Mouse (Mus musculus) forebrain, postnatal 0 days (tissue): ENCODE measurements around the gene Slc48a1. TPM values are rescaled to one million over a fixed set of nuclear protein-coding genes. Genes with fewer than 3 reads are reported as not detected.

Experiments used
- ATAC-seq: fragments of 200-750 bp; cut with Nextera tagmentation; 2 replicates; pipeline ENCODE4 v1.8.0; 2017; ENCODE audit warnings: mild to moderate bottlenecking, moderate library complexity
- DNase-seq: peaks from one replicate; pipeline ENCODE4 v3.0.0-alpha.2; 2015
- H3K27ac ChIP-seq: fragments of 300-500 bp; sonication (generic); 2 replicates; pipeline ENCODE4 v1.5.1; 2014; ENCODE audit warnings: low read depth, mild to moderate bottlenecking, antibody characterized with exemption, low read length, moderate library complexity, mixed read lengths
- H3K27me3 ChIP-seq: fragments of 300-500 bp; sonication (generic); 2 replicates; pipeline ENCODE4 v1.6.1; 2014; ENCODE audit warnings: mild to moderate bottlenecking, low read length, mixed read lengths; ENCODE audit not compliant: insufficient read depth
- H3K36me3 ChIP-seq: fragments of 300-500 bp; sonication (generic); 2 replicates; pipeline ENCODE4 v1.6.1; 2014; ENCODE audit warnings: mild to moderate bottlenecking, moderate library complexity; ENCODE audit not compliant: insufficient read depth
- H3K4me1 ChIP-seq: fragments of 300-500 bp; sonication (generic); 2 replicates; pipeline ENCODE4 v1.6.1; 2014; ENCODE audit warnings: antibody characterized with exemption; ENCODE audit not compliant: insufficient read depth
- H3K4me2 ChIP-seq: fragments of 300-500 bp; sonication (generic); 2 replicates; pipeline ENCODE4 v1.6.1; 2014; ENCODE audit warnings: low read depth, mild to moderate bottlenecking, moderate library complexity
- H3K4me3 ChIP-seq: fragments of 300-500 bp; sonication (generic); 2 replicates; pipeline ENCODE4 v1.5.1; 2014; ENCODE audit warnings: low read depth, low read length, mixed read lengths
- H3K9ac ChIP-seq: fragments of 300-500 bp; sonication (generic); 2 replicates; pipeline ENCODE4 v1.6.1; 2014; ENCODE audit warnings: mild to moderate bottlenecking
- H3K9me3 ChIP-seq: fragments of 300-500 bp; sonication (generic); 2 replicates; pipeline ENCODE4 v1.6.1; 2016; ENCODE audit warnings: low read length
- CTCF ChIP-seq: sonication (generic); IDR thresholded peaks from 2 replicates; pipeline ENCODE4 v1.5.1; 2016; ENCODE audit warnings: antibody characterized with exemption, control low read depth, low read depth
- WGBS: fragments of 180-500 bp; shearing (Covaris S2); extraction: QIAGEN DNeasy Blood & Tissue Kit; methylation state at CpG from one replicate; pipeline ENCODE4 v1.1.7; 2014; 5-methylcytosine and 5-hydroxymethylcytosine counted together
- polyA plus RNA-seq: library from polyadenylated mRNA; unstranded; fragments of >200 nt; fragmentation: Nextera tagmentation; extraction: Ambion mirVana; gene quantifications from 2 replicates; pipeline ENCODE4 v1.2.1, GENCODE M21; 2015
- total RNA-seq: library from RNA; depleted of rRNA; stranded (reverse); fragments of >200 nt; gene quantifications from 2 replicates; pipeline ENCODE4 v1.2.3, GENCODE M21; 2014

Slc48a1 gene
- total and polyA plus RNA-seq, 2 experiments from 2014 or later = 56.4 to 135 TPM

DNA sequence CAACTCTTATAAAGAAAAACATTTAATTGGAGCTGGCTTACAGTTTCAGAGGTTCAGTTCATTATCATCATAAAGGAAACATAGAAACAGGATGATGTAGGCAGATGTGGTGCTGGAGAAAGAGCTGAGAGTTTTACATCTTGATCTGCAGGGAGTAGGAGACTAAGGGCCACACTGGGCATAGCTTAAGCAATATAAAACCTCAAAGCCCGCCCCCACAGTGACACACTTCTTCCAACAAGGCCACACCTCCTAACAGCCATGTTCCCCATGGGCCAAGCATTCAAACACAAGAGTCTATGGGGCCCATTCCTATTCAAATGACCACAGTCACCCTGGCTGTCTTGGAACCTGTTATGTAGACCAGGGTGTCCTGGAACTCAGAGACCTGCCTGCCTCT, 1.3 kb downstream of the Slc48a1 start:
- DNase-seq (no peak), ATAC-seq (no peak)
- no peak overlapping the region for H3K4me3 ChIP-seq
- no peak overlapping the region for H3K9ac ChIP-seq
- H3K36me3 ChIP-seq = no peaks in the 10 kb centered on the region
- no peaks in the 10 kb centered on the region for H3K4me1 ChIP-seq
- TF ChIP-seq CTCF = no peak
- H3K9me3 ChIP-seq = no peaks in the 10 kb centered on the region
- no peak overlapping the region for H3K4me2 ChIP-seq
- WGBS = 93% methylated on average over 1 of the region's 1 CpGs
- H3K27ac ChIP-seq = no peak overlapping the region
- no peaks in the 10 kb centered on the region for H3K27me3 ChIP-seq

DNA sequence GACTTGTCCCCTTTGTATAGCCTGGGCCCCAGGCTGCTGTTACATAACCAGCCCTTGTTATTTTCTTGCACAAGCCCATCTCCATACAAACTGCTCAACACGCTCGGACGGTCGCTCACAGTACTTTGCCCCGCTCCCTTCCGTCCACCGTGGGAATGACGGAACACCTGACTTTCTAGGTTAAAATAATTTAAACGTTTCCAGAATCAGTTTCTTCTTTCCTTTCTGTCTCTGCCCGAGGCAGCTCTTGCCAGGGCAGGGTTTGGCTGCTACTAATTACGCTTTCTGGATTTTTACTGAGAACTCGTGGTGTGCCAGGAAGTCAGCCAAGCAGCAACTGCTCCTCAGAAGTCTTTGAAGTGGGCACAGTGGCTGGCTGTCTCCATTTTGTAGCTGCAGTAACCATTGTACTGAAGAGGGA, 2.3 kb downstream of the Slc48a1 start:
- Histone ChIP-seq H3K4me2 (no peak overlapping the region), H3K4me3 (no peak overlapping the region), H3K4me1 (no peaks in the 10 kb centered on the region), H3K27ac (no peak overlapping the region), H3K27me3 (no peaks in the 10 kb centered on the region), H3K9me3 (no peaks in the 10 kb centered on the region), H3K9ac (no peak overlapping the region), H3K36me3 (no peaks in the 10 kb centered on the region)
- DNase-seq = no peak
- TF ChIP-seq CTCF = no peak
- 42% methylated on average over 12 of the region's 12 CpGs for WGBS
- no peak for ATAC-seq

DNA sequence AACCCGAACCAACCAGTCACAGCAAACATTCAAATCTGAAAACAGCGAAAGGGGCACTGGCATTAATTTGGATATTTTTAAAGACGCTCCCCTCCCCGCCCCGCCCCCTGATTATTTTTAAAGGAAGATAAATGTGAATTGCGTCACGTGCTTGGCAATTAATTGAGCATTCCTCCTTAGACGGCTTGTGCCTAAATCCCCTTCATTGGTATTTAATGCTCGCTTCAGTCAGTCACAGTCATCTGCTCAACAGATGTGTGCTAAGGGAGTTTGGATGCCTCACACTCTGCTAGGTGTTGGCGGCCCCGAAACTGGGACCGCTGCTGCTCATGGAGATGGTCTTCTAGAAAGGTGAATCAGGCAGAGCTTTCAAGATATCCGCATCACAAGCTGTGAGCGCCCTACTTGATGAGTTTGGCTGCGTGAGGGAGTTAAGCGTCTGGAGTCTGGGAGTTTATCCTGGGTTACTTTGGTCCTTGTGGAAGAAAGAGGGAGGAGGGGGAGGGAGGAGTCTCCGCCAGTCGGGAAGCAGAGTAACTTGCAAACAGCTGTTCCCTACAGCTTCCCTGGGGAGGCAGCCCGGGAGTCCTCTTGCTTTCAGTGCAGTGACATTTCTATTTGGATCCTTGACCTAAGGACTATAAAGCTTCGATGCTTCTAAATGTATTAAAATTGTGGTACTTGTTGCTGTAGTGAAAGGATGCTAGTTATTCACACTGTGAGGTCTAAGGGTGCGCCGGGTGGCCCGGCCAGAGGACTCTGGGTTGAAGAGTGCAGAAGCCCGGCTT, 3.8 kb downstream of the Slc48a1 start:
- Histone ChIP-seq H3K4me3 (no peak overlapping the region), H3K36me3 (no peaks in the 10 kb centered on the region), H3K27ac (no peak overlapping the region), H3K9ac (no peak overlapping the region), H3K27me3 (no peaks in the 10 kb centered on the region), H3K4me2 (peak overlapping the region; percentile 19), H3K4me1 (no peaks in the 10 kb centered on the region), H3K9me3 (no peaks in the 10 kb centered on the region)
- DNase-seq (no peak), ATAC-seq (no peak)
- WGBS = 13% methylated on average over 24 of the region's 24 CpGs
- no peak for TF ChIP-seq CTCF

DNA sequence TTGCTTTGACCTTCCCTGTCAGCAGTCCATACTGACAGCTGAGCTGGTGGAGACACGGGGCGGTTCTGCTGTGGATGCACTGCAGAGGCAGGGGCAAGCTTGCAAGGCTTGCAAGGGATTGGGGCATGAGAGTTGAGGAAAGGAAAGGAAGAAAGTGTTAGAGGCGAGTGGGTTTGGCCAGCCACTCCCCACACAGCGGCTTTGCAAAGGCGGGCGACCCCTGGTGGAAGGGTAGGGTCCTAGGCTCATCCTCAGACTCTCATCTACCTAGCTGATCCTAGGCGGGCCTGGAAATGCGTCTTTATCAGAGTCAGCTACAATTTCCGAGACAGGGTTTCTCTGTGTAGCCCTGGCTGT, 4.4 kb downstream of the Slc48a1 start:
- ATAC-seq (no peak), DNase-seq (no peak)
- Histone ChIP-seq H3K27me3 (no peaks in the 10 kb centered on the region), H3K36me3 (no peaks in the 10 kb centered on the region), H3K9me3 (no peaks in the 10 kb centered on the region), H3K4me3 (no peak overlapping the region), H3K4me1 (no peaks in the 10 kb centered on the region), H3K4me2 (peak overlapping the region; percentile 19; the same call in 1 of the 2 replicates), H3K9ac (no peak overlapping the region), H3K27ac (no peak overlapping the region)
- peak; percentile 68 for TF ChIP-seq CTCF
- WGBS = 9% methylated on average over 9 of the region's 9 CpGs

DNA sequence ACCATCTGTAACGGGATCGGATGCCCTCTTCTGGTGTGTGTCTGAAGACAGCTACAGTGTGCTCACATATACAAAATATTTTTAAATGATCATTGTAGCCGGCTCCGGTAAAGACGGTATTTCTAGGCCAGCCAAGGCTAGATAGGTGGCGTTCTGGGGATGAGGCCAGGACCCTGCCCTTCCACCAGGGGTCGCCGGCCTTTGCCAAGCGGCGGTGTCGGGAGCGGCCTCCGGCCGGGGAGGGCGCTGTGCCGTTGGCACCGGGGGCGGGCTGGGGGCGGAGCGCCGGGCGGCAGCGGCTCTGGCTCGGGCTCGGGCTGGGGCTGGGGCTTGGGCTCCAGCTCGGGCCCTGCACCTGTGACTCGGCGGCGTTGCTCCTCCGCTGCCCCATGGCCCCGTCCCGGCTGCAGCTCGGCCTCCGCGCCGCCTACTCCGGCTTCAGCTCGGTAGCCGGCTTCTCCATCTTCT, 5.8 kb downstream of the Slc48a1 start:
- H3K4me2 ChIP-seq = peak overlapping the region; percentile 77
- no peaks in the 10 kb centered on the region for H3K36me3 ChIP-seq
- 1% methylated on average over 38 of the region's 39 CpGs for WGBS
- peak overlapping the region; percentile 95 for H3K9ac ChIP-seq
- H3K9me3 ChIP-seq = no peaks in the 10 kb centered on the region
- H3K27me3 ChIP-seq = no peaks in the 10 kb centered on the region
- ATAC-seq (peak; percentile 90), DNase-seq (peak; percentile 90)
- peak overlapping the region; percentile 97 for H3K4me3 ChIP-seq
- H3K27ac ChIP-seq = peak overlapping the region; percentile 75
- H3K4me1 ChIP-seq = no peaks in the 10 kb centered on the region
- peak; percentile 92 for TF ChIP-seq CTCF

DNA sequence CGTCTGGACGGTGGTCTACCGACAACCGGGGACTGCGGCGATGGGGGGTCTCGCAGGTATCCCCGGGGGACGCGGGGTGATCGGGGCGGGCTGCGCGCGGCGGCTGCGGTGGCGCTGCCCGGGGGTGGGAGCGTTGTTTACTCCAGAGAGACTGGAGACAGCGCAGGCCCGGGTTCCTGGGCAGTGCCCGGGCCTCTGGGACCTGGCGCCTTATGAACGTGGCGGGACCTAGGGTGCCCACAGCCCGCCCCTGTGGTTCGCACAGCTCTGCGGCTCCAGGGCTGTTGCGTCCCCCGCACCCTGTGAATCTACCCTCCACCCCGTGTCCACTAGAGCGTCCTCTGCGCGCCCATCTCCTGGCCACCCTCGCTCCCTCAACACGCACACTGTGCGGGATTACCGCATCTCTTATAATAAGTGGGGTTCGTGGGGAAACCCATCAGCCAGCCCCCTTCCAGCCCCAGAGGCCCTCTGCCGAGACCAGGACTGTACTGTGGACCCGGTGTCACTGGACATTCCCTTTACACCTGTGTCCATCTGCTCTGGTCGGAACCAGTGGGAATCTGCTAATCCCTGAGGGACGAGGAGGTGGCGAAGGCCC, 6.3 kb downstream of the Slc48a1 start:
- H3K9me3 ChIP-seq = no peaks in the 10 kb centered on the region
- H3K27me3 ChIP-seq = no peaks in the 10 kb centered on the region
- H3K27ac ChIP-seq = peak overlapping the region; percentile 75
- H3K4me3 ChIP-seq = peak overlapping the region; percentile 97
- DNase-seq (no peak), ATAC-seq (peak; percentile 67)
- WGBS = 6% methylated on average over 42 of the region's 45 CpGs
- TF ChIP-seq CTCF = no peak
- no peaks in the 10 kb centered on the region for H3K4me1 ChIP-seq
- H3K36me3 ChIP-seq = no peaks in the 10 kb centered on the region
- peak overlapping the region; percentile 77 for H3K4me2 ChIP-seq
- peak overlapping the region; percentile 95 for H3K9ac ChIP-seq

DNA sequence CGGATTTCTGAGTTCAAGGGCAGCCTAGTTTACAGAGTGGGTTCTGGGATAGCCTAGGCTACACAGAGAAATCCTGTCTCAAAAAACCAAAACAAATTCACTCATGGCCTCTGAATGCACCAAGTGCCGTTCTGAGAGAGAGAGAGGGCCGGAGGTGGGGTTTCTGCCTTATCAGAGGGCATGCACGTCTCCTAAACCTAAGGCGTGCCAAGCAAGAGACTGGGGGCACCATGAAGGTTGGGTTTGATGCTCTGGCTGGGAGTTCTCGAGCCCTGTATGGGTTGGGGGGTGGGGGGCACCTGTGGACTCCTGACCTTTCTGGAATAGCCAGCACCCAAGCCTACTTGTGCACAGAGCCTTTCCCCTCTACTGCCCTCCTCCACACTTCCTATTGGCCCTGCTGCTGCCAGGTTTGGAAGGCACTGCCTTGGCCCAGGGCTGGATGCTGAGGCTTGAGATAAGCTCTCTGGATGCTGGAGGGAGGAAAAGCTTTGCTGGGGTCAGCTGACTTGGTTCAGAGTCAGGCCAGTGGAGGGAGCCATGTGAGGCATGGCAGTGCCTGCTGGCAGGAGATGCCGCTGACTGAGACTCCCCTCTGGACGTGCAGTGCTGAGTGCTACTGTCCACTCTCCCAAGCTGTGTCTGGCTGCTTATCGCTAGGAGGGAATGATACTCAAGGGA, 7.6 kb downstream of the Slc48a1 start:
- H3K4me3 ChIP-seq = no peak overlapping the region
- ATAC-seq (no peak), DNase-seq (no peak)
- H3K9me3 ChIP-seq = no peaks in the 10 kb centered on the region
- H3K27me3 ChIP-seq = no peaks in the 10 kb centered on the region
- no peak overlapping the region for H3K4me2 ChIP-seq
- no peak overlapping the region for H3K9ac ChIP-seq
- no peak for TF ChIP-seq CTCF
- H3K36me3 ChIP-seq = 0 out of 2 replicates have a peak, but pooled peaks cover 7% of the 10 kb centered on the region
- no peak overlapping the region for H3K27ac ChIP-seq
- WGBS = 82% methylated on average over 9 of the region's 9 CpGs
- H3K4me1 ChIP-seq = no peaks in the 10 kb centered on the region
